Mouse (Mus musculus) midbrain, embryonic 13.5 days (tissue): ENCODE data around the gene Manba. TPM values are rescaled to one million over a fixed set of nuclear protein-coding genes. Genes with fewer than 3 reads are reported as not detected.

Experiments
- ATAC-seq: fragments of 200-750 bp; cut with Nextera tagmentation; 2 replicates; pipeline ENCODE4 v1.8.0; 2017; ENCODE audit warnings: mild to moderate bottlenecking, moderate TSS enrichment, moderate library complexity
- H3K27ac ChIP-seq: fragments of 300-500 bp; sonication (generic); 2 replicates; pipeline ENCODE4 v1.5.1; 2015; ENCODE audit warnings: inconsistent platforms, mild to moderate bottlenecking, moderate library complexity
- H3K27me3 ChIP-seq: fragments of 300-500 bp; sonication (generic); 2 replicates; pipeline ENCODE4 v1.6.1; 2015; ENCODE audit warnings: mild to moderate bottlenecking, inconsistent platforms
- H3K36me3 ChIP-seq: fragments of 300-500 bp; sonication (generic); 2 replicates; pipeline ENCODE4 v1.6.1; 2015; ENCODE audit warnings: mild to moderate bottlenecking, inconsistent platforms
- H3K4me1 ChIP-seq: fragments of 300-500 bp; sonication (generic); replicated peaks from 2 replicates; pipeline ENCODE4 v1.6.1; 2015; ENCODE audit warnings: inconsistent platforms
- H3K4me2 ChIP-seq: fragments of 300-500 bp; sonication (generic); replicated peaks from 2 replicates; pipeline ENCODE4 v1.6.1; 2015; ENCODE audit warnings: moderate library complexity, mild to moderate bottlenecking, inconsistent platforms
- H3K4me3 ChIP-seq: fragments of 300-500 bp; sonication (generic); replicated peaks from 2 replicates; pipeline ENCODE4 v1.5.1; 2015; ENCODE audit warnings: mild to moderate bottlenecking, inconsistent platforms
- H3K9ac ChIP-seq: fragments of 300-500 bp; sonication (generic); replicated peaks from 2 replicates; pipeline ENCODE4 v1.6.1; 2015; ENCODE audit warnings: mild to moderate bottlenecking, inconsistent platforms
- H3K9me3 ChIP-seq: fragments of 300-500 bp; sonication (generic); 2 replicates; pipeline ENCODE4 v1.6.1; 2016; ENCODE audit warnings: mild to moderate bottlenecking, inconsistent platforms
- WGBS: fragments of 180-500 bp; shearing (Covaris S2); methylation state at CpG from one replicate; pipeline ENCODE4 v1.1.7; 2015; 5-methylcytosine and 5-hydroxymethylcytosine counted together
- polyA plus RNA-seq: library from polyadenylated mRNA; unstranded; fragments of >200 nt; fragmentation: Nextera tagmentation; extraction: Ambion mirVana; gene quantifications from 2 replicates; pipeline ENCODE4 v1.2.1, GENCODE M21; 2015

Gene Manba
- 4.6 and 5.0 TPM in 2 replicates for polyA plus RNA-seq

DNA sequence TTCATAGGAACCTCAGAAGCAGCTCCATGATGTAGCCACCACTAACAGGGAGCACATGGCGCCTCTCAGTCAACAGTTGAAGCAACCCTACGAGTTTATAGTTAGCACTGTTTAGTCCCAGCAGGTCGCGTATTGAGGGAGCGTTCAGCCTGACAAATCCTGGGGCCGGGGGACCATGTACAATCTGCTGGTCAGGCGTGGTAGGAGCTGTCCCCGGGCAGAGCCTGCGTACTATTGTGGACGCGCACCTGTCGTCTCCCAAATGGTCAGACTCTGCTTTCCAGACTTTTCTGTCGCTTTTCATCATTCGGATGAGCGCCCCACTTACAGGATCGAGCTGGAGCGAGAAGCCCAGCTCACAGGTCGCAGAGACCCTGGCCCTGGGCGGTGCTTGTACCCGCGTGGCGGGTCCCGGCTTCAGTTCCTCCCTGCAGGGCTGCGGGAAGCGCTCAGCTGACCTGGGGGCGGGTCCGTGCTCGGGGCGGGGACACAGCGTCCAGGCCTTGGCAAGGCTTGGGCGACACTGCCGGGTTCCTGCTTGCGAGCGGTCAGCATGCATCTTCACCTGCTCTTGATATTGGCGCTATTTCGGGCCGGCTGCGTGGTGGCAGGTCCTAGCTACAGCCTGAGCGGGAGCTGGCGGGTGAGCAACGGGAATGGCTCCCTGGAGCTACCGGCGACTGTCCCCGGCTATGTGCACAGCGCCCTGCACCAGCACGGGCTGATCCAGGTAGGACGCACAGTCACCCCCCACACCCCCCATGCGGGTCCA is at the start of gene Manba:
Manba (plus strand) TSS at position 484 of the 772 bp plus-strand sequence.
- Histone ChIP-seq H3K9me3 (no peaks in the 10 kb centered on the region), H3K4me3 (peak within 1 kb of the TSS; percentile 62), H3K4me2 (peak within 1 kb of the TSS; percentile 96), H3K4me1 (peaks cover 8% of the 10 kb centered on the region), H3K9ac (peak within 1 kb of the TSS; percentile 68), H3K27me3 (peaks cover 6% of the 10 kb centered on the region; the same call in 1 of the 2 replicates), H3K36me3 (no peaks in the 10 kb centered on the region), H3K27ac (no peak within 1 kb of the TSS)
- ATAC-seq = peak; percentile 97
- WGBS = 2% methylated on average over 48 of the region's 48 CpGs

DNA sequence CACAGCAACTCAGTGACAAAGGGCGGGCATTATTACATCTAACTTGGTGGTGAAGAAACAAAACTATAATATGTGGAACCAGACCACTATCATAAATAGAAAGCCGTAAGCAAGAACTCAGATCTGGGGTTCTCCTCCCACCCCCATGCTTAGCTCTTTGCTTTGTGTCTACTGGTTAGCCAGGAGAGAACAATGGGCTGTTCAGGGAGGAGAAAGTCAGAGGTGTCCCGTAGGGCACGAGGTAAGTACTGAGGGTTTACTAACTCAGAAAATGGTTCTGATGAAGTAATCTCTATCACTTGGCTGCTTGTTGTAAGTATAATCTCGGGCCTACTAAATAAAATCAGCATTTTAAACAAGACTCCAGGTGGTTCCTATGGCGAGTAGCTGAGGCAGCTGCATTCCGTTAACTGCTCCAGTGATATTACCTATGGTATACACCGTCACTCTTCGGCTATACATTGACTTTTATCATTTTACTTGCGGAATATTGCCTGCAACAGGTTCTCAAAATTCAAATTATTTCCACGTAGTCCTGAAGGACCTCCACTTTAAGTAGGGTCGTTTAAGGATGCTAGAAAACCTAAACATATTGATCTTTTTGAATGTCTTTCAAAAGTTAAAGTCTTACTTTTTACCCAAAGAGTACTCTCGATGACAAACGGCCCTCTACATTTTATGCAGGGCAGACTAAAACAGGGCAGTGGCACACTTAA is 48.4 kb upstream of the Manba start:
- no peak for ATAC-seq
- H3K36me3 ChIP-seq = no peaks in the 10 kb centered on the region
- no peaks in the 10 kb centered on the region for H3K9me3 ChIP-seq
- peak overlapping the region; percentile 80 for H3K9ac ChIP-seq
- no peaks in the 10 kb centered on the region for H3K27me3 ChIP-seq
- peak overlapping the region; percentile 64 for H3K4me2 ChIP-seq
- WGBS = 40% methylated on average over 14 of the region's 14 CpGs
- peaks cover 25% of the 10 kb centered on the region for H3K4me1 ChIP-seq
- peak overlapping the region; percentile 77 for H3K4me3 ChIP-seq
- H3K27ac ChIP-seq = peak overlapping the region; percentile 91

GRCm38 (mm10) chr3:135437758-135438495 is 47.5 kb upstream of the Manba start, which contains the start of gene Ube2d3:
Ube2d3 (plus strand) TSS chr3:135438149.
- Histone ChIP-seq H3K4me3 (peak within 1 kb of the TSS; percentile 77), H3K9me3 (no peaks in the 10 kb centered on the region), H3K27ac (peak within 1 kb of the TSS; percentile 100), H3K4me2 (peak within 1 kb of the TSS; percentile 92), H3K27me3 (no peaks in the 10 kb centered on the region), H3K36me3 (no peaks in the 10 kb centered on the region), H3K9ac (peak within 1 kb of the TSS; percentile 88), H3K4me1 (peaks cover 30% of the 10 kb centered on the region)
- WGBS = under 1% methylated on average over 56 of the region's 56 CpGs
- ATAC-seq = peak; percentile 95

DNA sequence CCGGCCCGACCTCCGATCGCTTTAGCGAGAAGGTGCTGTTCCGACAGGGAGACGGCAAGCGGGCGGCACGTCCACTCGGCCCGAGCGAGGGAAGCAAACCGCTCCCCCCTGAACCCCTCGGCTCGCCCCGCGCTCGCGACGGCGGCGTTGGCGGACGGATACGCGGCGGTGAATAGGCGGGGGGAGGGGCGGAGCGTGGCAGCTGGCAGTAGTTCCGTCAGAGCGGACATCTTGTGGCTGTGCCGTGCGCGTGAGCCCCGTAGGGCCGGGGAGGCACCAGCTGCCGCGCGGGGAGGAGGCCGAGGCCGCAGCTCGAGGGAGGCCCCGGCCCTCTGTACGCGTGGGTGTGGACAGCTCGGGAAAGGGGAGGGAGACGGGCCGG is 46.9 kb upstream of the Manba start:
- Histone ChIP-seq H3K4me1 (peaks cover 36% of the 10 kb centered on the region), H3K27ac (peak overlapping the region; percentile 100), H3K9ac (peak overlapping the region; percentile 88), H3K9me3 (no peaks in the 10 kb centered on the region), H3K27me3 (no peaks in the 10 kb centered on the region), H3K36me3 (0 out of 2 replicates have a peak, but pooled peaks cover 3% of the 10 kb centered on the region), H3K4me2 (peak overlapping the region; percentile 92), H3K4me3 (peak overlapping the region; percentile 77)
- peak; percentile 88 for ATAC-seq
- 1% methylated on average over 50 of the region's 50 CpGs for WGBS

DNA sequence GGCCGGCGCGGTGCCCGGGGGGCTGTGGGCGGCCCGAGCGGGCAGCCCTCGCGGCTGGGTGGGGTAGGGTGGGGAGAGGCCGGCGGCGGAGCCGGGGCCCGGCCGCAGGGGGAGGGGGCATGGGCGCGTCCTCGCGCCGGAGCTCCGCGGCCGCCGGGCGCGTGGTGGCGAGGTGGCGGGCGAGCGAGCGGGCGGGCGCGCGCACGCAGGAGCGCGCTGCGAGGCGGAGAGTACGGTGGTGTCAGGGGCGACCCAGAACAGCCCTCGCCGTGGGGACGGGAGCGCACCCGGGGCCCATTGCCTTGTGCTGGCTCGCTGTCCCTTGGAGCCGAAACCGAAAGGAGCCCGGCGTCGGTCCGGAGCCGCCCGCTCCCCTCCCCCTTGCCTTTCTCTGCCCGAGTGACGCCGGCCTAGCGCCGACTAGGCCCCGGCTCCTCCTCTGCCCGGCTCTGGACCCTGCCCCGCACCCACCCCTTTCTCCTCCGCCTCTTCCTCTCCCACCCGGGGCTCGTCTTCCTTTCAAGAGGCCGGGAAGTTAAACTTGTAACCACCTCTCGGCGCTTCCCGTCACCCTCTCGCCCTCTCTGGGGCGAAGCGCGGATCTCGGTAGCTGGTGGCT is 46.4 kb upstream of the Manba start:
- H3K4me3 ChIP-seq = peak overlapping the region; percentile 77
- ATAC-seq = peak; percentile 71
- under 1% methylated on average over 50 of the region's 76 CpGs for WGBS
- H3K9me3 ChIP-seq = no peaks in the 10 kb centered on the region
- H3K27ac ChIP-seq = peak overlapping the region; percentile 100
- H3K4me2 ChIP-seq = peak overlapping the region; percentile 92
- peak overlapping the region; percentile 88 for H3K9ac ChIP-seq
- peaks cover 40% of the 10 kb centered on the region for H3K4me1 ChIP-seq
- no peaks in the 10 kb centered on the region for H3K27me3 ChIP-seq
- 0 out of 2 replicates have a peak, but pooled peaks cover 5% of the 10 kb centered on the region for H3K36me3 ChIP-seq

- 0 out of 2 replicates have a peak, but pooled peaks cover 5% of the 10 kb centered on the region for H3K36me3 ChIP-seq
- peak overlapping the region; percentile 88 for H3K9ac ChIP-seq
- H3K27me3 ChIP-seq = no peaks in the 10 kb centered on the region
- peak overlapping the region; percentile 100 for H3K27ac ChIP-seq
- ATAC-seq = no peak
- peak overlapping the region; percentile 92 for H3K4me2 ChIP-seq
- 2% methylated on average over 15 of the region's 15 CpGs for WGBS
- H3K9me3 ChIP-seq = no peaks in the 10 kb centered on the region
- H3K4me3 ChIP-seq = peak overlapping the region; percentile 77
- peaks cover 40% of the 10 kb centered on the region for H3K4me1 ChIP-seq
Observed at GRCm38 (mm10) chr3:135439651-135440050, 45.8 kb upstream of the Manba start.

GRCm38 (mm10) chr3:135440221-135440620 is 45.2 kb upstream of the Manba start:
- H3K36me3 ChIP-seq = 0 out of 2 replicates have a peak, but pooled peaks cover 5% of the 10 kb centered on the region
- no peaks in the 10 kb centered on the region for H3K9me3 ChIP-seq
- H3K4me2 ChIP-seq = peak overlapping the region; percentile 92
- peak overlapping the region; percentile 77 for H3K4me3 ChIP-seq
- H3K27me3 ChIP-seq = no peaks in the 10 kb centered on the region
- WGBS = 24% methylated on average over 7 of the region's 7 CpGs
- no peak overlapping the region for H3K27ac ChIP-seq
- no peak for ATAC-seq
- H3K9ac ChIP-seq = peak overlapping the region; percentile 88
- peaks cover 43% of the 10 kb centered on the region for H3K4me1 ChIP-seq

DNA sequence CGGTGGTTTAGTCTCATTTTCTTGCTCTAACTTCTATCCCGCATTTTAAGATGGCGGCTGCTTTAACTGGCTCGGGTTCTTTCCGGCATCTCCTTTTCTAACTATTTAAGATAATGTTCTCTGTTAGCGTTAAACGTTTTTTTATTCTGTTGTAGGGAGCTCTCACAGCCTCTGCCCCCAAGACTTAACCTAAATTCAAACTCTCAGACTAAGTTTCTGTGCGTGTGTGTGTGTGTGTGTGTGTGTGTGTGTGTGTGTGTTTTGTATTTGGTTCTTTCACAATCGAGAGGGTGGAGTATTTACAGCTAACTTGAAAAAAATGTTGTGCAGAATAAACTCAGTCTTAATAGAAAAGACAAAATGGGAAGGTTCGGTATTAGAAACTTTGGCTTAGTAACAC is 44.8 kb upstream of the Manba start:
- H3K4me2 ChIP-seq = peak overlapping the region; percentile 92
- H3K27ac ChIP-seq = no peak overlapping the region
- no peaks in the 10 kb centered on the region for H3K9me3 ChIP-seq
- H3K9ac ChIP-seq = peak overlapping the region; percentile 88
- WGBS = 48% methylated on average over 10 of the region's 10 CpGs
- no peak for ATAC-seq
- no peaks in the 10 kb centered on the region for H3K27me3 ChIP-seq
- H3K4me3 ChIP-seq = peak overlapping the region; percentile 77
- H3K4me1 ChIP-seq = peaks cover 43% of the 10 kb centered on the region
- H3K36me3 ChIP-seq = 0 out of 2 replicates have a peak, but pooled peaks cover 5% of the 10 kb centered on the region

DNA sequence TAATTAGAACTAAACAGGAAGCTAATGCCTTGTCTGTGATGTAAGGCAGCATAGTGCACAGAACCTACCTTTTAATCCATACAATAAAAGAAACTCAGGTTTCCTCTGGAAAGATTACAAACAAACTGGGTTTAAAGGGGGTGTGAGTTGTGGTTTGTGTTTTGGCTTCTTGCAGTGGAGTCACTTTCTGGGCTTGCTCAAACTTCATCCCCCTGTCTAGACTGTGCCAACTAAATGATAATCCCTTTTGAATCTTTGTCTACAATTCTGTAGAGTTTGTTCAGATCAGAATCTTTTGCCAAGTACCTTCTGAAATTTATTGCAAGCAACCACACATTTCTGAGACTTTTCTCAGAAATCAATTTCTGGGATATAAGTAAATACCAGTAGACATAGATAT is 40.5 kb upstream of the Manba start:
- no peaks in the 10 kb centered on the region for H3K27me3 ChIP-seq
- H3K27ac ChIP-seq = no peak overlapping the region
- H3K9me3 ChIP-seq = no peaks in the 10 kb centered on the region
- H3K36me3 ChIP-seq = 0 out of 2 replicates have a peak, but pooled peaks cover 5% of the 10 kb centered on the region
- no peak overlapping the region for H3K9ac ChIP-seq
- H3K4me3 ChIP-seq = no peak overlapping the region
- no peak overlapping the region for H3K4me2 ChIP-seq
- no peak for ATAC-seq
- H3K4me1 ChIP-seq = peaks cover 37% of the 10 kb centered on the region

DNA sequence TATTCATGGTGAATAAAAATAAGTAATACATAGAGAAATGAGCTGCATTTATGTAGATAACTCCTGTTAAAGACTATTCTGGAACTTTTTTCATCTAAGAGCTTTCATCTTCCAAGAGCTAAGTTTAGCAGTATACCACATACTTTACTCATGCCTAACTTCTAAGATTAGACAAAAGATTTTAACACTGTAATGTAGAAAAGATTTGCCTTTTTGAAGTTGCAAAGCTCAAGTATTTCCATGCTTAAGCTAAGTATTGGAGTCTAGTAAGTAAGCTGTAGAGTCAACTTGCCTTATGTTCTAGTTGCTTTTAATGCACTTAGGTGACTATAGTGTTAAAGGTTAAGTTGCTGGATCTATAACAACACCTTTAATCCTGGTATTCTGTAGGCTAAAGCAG is 26.4 kb upstream of the Manba start:
- Histone ChIP-seq H3K4me1 (no peaks in the 10 kb centered on the region), H3K27ac (no peak overlapping the region), H3K9me3 (no peaks in the 10 kb centered on the region), H3K4me3 (no peak overlapping the region), H3K36me3 (peaks cover 29% of the 10 kb centered on the region), H3K4me2 (no peak overlapping the region), H3K9ac (no peak overlapping the region), H3K27me3 (no peaks in the 10 kb centered on the region)
- no peak for ATAC-seq

DNA sequence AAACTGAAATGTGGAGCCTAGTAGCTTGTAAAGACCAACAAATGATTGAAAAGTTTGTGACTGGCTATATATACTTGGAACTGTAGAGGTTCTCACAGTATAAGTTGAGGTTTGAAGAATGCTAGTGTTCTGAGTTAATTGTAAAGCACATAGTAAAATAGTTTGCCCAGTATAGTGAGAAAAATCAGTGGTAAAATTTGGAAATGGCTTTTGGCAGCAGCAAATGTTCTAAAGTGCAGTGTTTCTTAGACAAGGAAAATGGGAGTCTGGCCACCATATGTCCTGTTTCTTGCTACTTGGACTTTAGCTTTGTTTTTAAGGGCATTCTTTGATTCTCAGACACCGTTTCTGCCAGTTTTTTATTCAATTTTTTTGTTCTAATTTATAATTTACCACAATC is 17.0 kb upstream of the Manba start:
- H3K9ac ChIP-seq = no peak overlapping the region
- H3K4me3 ChIP-seq = no peak overlapping the region
- H3K4me2 ChIP-seq = no peak overlapping the region
- no peaks in the 10 kb centered on the region for H3K9me3 ChIP-seq
- no peak overlapping the region for H3K27ac ChIP-seq
- H3K36me3 ChIP-seq = no peaks in the 10 kb centered on the region
- H3K4me1 ChIP-seq = no peaks in the 10 kb centered on the region
- H3K27me3 ChIP-seq = no peaks in the 10 kb centered on the region
- no peak for ATAC-seq
- WGBS = 94% methylated on average over 1 of the region's 1 CpGs
